Mouse (Mus musculus): ENCODE measurements at regions not wholly inside any gene's neighbourhood (a gene's known extent, or its start where the extent isn't known, plus 50 kb on each side); places are given as distances from the start of the nearest gene placed in this dataset.

GRCm38 (mm10) chr1:50795264-50795663 lies 105.2 kb upstream of the Tmeff2 start:
- no peak overlapping the region for H3K4me3 ChIP-seq (ENCODE audit: low read depth, low read length)
- WGBS = 31% methylated on average over 3 of the region's 3 CpGs
- peak; percentile 53 for DNase-seq
- no peaks in the 10 kb centered on the region for H3K27me3 ChIP-seq (ENCODE audit: insufficient read depth, low read length)
- H3K36me3 ChIP-seq (ENCODE audit: insufficient read depth) = no peaks in the 10 kb centered on the region
- H3K9me3 ChIP-seq (ENCODE audit: low read depth, low read length) = no peaks in the 10 kb centered on the region
- no peak overlapping the region for H3K9ac ChIP-seq
- H3K4me2 ChIP-seq = no peak overlapping the region
- no peak for TF ChIP-seq CTCF (IDR thresholded peaks at IDR 0.05; ENCODE audit: low read depth)
- no peak overlapping the region for H3K27ac ChIP-seq (ENCODE audit: low read depth)
- no peaks in the 10 kb centered on the region for H3K4me1 ChIP-seq (ENCODE audit: insufficient read depth)
- ATAC-seq (ENCODE audit: insufficient read depth) = peak; percentile 62

GRCm38 (mm10) chr1:50798166-50798565 lies 102.3 kb upstream of the Tmeff2 start:
- no peaks in the 10 kb centered on the region for H3K27me3 ChIP-seq (ENCODE audit: insufficient read depth, low read length)
- H3K36me3 ChIP-seq (ENCODE audit: insufficient read depth) = no peaks in the 10 kb centered on the region
- no peak for TF ChIP-seq CTCF (IDR thresholded peaks at IDR 0.05; ENCODE audit: low read depth)
- DNase-seq = no peak
- WGBS = 69% methylated on average over 3 of the region's 3 CpGs
- no peak overlapping the region for H3K27ac ChIP-seq (ENCODE audit: low read depth)
- no peak overlapping the region for H3K9ac ChIP-seq
- no peak overlapping the region for H3K4me3 ChIP-seq (ENCODE audit: low read depth, low read length)
- no peaks in the 10 kb centered on the region for H3K9me3 ChIP-seq (ENCODE audit: low read depth, low read length)
- no peak for ATAC-seq (ENCODE audit: insufficient read depth)
- H3K4me1 ChIP-seq (ENCODE audit: insufficient read depth) = no peaks in the 10 kb centered on the region
- no peak overlapping the region for H3K4me2 ChIP-seq

GRCm38 (mm10) chr1:50806321-50806720 lies 94.1 kb upstream of the Tmeff2 start:
- no peak overlapping the region for H3K27ac ChIP-seq (ENCODE audit: low read depth)
- no peak for TF ChIP-seq CTCF (IDR thresholded peaks at IDR 0.05; ENCODE audit: low read depth)
- H3K9me3 ChIP-seq (ENCODE audit: low read depth, low read length) = no peaks in the 10 kb centered on the region
- no peaks in the 10 kb centered on the region for H3K27me3 ChIP-seq (ENCODE audit: insufficient read depth, low read length)
- ATAC-seq (ENCODE audit: insufficient read depth) (no peak), DNase-seq (no peak)
- no peak overlapping the region for H3K9ac ChIP-seq
- no peak overlapping the region for H3K4me3 ChIP-seq (ENCODE audit: low read depth, low read length)
- 79% methylated on average over 1 of the region's 1 CpGs for WGBS
- H3K36me3 ChIP-seq (ENCODE audit: insufficient read depth) = no peaks in the 10 kb centered on the region
- no peak overlapping the region for H3K4me2 ChIP-seq
- no peaks in the 10 kb centered on the region for H3K4me1 ChIP-seq (ENCODE audit: insufficient read depth)

- Histone ChIP-seq H3K4me1 (ENCODE audit: insufficient read depth) (no peaks in the 10 kb centered on the region), H3K36me3 (ENCODE audit: insufficient read depth) (no peaks in the 10 kb centered on the region), H3K27me3 (ENCODE audit: insufficient read depth, low read length) (no peaks in the 10 kb centered on the region), H3K4me3 (ENCODE audit: low read depth, low read length) (no peak overlapping the region), H3K4me2 (no peak overlapping the region), H3K27ac (ENCODE audit: low read depth) (no peak overlapping the region), H3K9me3 (ENCODE audit: low read depth, low read length) (no peaks in the 10 kb centered on the region), H3K9ac (no peak overlapping the region)
- ATAC-seq (ENCODE audit: insufficient read depth) (no peak), DNase-seq (no peak)
- WGBS = 47% methylated on average over 1 of the region's 1 CpGs
- TF ChIP-seq CTCF (IDR thresholded peaks at IDR 0.05; ENCODE audit: low read depth) = no peak
Observed at GRCm38 (mm10) chr1:50806821-50807220, 93.6 kb upstream of the Tmeff2 start.

GRCm38 (mm10) chr1:50831663-50832062 lies 68.8 kb upstream of the Tmeff2 start:
- TF ChIP-seq CTCF (IDR thresholded peaks at IDR 0.05; ENCODE audit: low read depth) = peak; percentile 29; the same call in 1 of the 2 replicates
- no peaks in the 10 kb centered on the region for H3K9me3 ChIP-seq (ENCODE audit: low read depth, low read length)
- DNase-seq = peak; percentile 6
- H3K27ac ChIP-seq (ENCODE audit: low read depth) = no peak overlapping the region
- 36% methylated on average over 1 of the region's 1 CpGs for WGBS
- no peaks in the 10 kb centered on the region for H3K36me3 ChIP-seq (ENCODE audit: insufficient read depth)
- no peak overlapping the region for H3K9ac ChIP-seq
- no peak overlapping the region for H3K4me2 ChIP-seq
- no peaks in the 10 kb centered on the region for H3K4me1 ChIP-seq (ENCODE audit: insufficient read depth)
- no peak overlapping the region for H3K4me3 ChIP-seq (ENCODE audit: low read depth, low read length)
- no peak for ATAC-seq (ENCODE audit: insufficient read depth)
- H3K27me3 ChIP-seq (ENCODE audit: insufficient read depth, low read length) = no peaks in the 10 kb centered on the region

- WGBS = 63% methylated on average over 6 of the region's 6 CpGs
- Histone ChIP-seq H3K27me3 (ENCODE audit: insufficient read depth, low read length) (no peaks in the 10 kb centered on the region), H3K9me3 (ENCODE audit: low read depth, low read length) (no peaks in the 10 kb centered on the region), H3K4me2 (no peak overlapping the region), H3K36me3 (ENCODE audit: insufficient read depth) (no peaks in the 10 kb centered on the region), H3K4me1 (ENCODE audit: insufficient read depth) (no peaks in the 10 kb centered on the region), H3K27ac (ENCODE audit: low read depth) (no peak overlapping the region), H3K9ac (no peak overlapping the region), H3K4me3 (ENCODE audit: low read depth, low read length) (no peak overlapping the region)
- TF ChIP-seq CTCF (IDR thresholded peaks at IDR 0.05; ENCODE audit: low read depth) = no peak
- DNase-seq (peak; percentile 6), ATAC-seq (ENCODE audit: insufficient read depth) (no peak)
Observed at GRCm38 (mm10) chr1:50836123-50836522, 64.3 kb upstream of the Tmeff2 start.

- H3K27me3 ChIP-seq (ENCODE audit: insufficient read depth, low read length) = no peaks in the 10 kb centered on the region
- no peak overlapping the region for H3K4me3 ChIP-seq (ENCODE audit: low read depth, low read length)
- H3K4me2 ChIP-seq = no peak overlapping the region
- H3K4me1 ChIP-seq (ENCODE audit: insufficient read depth) = no peaks in the 10 kb centered on the region
- TF ChIP-seq CTCF (IDR thresholded peaks at IDR 0.05; ENCODE audit: low read depth) = no peak
- H3K9ac ChIP-seq = no peak overlapping the region
- WGBS = 55% methylated on average over 1 of the region's 1 CpGs
- no peaks in the 10 kb centered on the region for H3K9me3 ChIP-seq (ENCODE audit: low read depth, low read length)
- H3K36me3 ChIP-seq (ENCODE audit: insufficient read depth) = no peaks in the 10 kb centered on the region
- no peak for ATAC-seq (ENCODE audit: insufficient read depth)
- DNase-seq = no peak
- no peak overlapping the region for H3K27ac ChIP-seq (ENCODE audit: low read depth)
Observed at GRCm38 (mm10) chr1:50847156-50847555, 53.3 kb upstream of the Tmeff2 start.

All from lung, embryonic 14.5 days (tissue).